Mouse (Mus musculus): ENCODE measurements at regions not wholly inside any gene's neighbourhood (a gene's known extent, or its start where the extent isn't known, plus 50 kb on each side); places are given as distances from the start of the nearest gene placed in this dataset.

- no peak for TF ChIP-seq CTCF (IDR thresholded peaks at IDR 0.05; ENCODE audit: low read depth)
- Histone ChIP-seq H3K4me1 (replicated peaks; ENCODE audit: insufficient read depth, low read length) (no peaks in the 10 kb centered on the region), H3K27me3 (ENCODE audit: insufficient read depth, low read length) (no peaks in the 10 kb centered on the region), H3K9ac (ENCODE audit: low read depth, low read length) (no peak overlapping the region), H3K4me2 (ENCODE audit: low read length) (no peak overlapping the region), H3K36me3 (ENCODE audit: insufficient read depth, low read length) (no peaks in the 10 kb centered on the region), H3K4me3 (replicated peaks; ENCODE audit: low read depth, low read length) (no peak overlapping the region), H3K27ac (no peak overlapping the region), H3K9me3 (replicated peaks; ENCODE audit: low read length) (no peaks in the 10 kb centered on the region)
- ATAC-seq (replicated peaks; ENCODE audit: low FRiP score, low read depth), result no peak
- no peak for DNase-seq (ENCODE audit: low spot score)
- WGBS, result 74% methylated on average over 3 of the region's 3 CpGs
These were observed 189.9 kb upstream of the Gcfc2 start for GRCm38 (mm10) chr6:81733527-81733926.

- Histone ChIP-seq H3K9me3 (replicated peaks; ENCODE audit: low read length) (no peaks in the 10 kb centered on the region), H3K27me3 (ENCODE audit: insufficient read depth, low read length) (no peaks in the 10 kb centered on the region), H3K27ac (no peak overlapping the region), H3K4me3 (replicated peaks; ENCODE audit: low read depth, low read length) (no peak overlapping the region), H3K4me2 (ENCODE audit: low read length) (no peak overlapping the region), H3K9ac (ENCODE audit: low read depth, low read length) (no peak overlapping the region), H3K4me1 (replicated peaks; ENCODE audit: insufficient read depth, low read length) (no peaks in the 10 kb centered on the region), H3K36me3 (ENCODE audit: insufficient read depth, low read length) (no peaks in the 10 kb centered on the region)
- no peak for TF ChIP-seq CTCF (IDR thresholded peaks at IDR 0.05; ENCODE audit: low read depth)
- ATAC-seq (replicated peaks; ENCODE audit: low FRiP score, low read depth), result no peak
- 91% methylated on average over 5 of the region's 5 CpGs for WGBS
- no peak for DNase-seq (ENCODE audit: low spot score)
These were observed 185.0 kb upstream of the Gcfc2 start for GRCm38 (mm10) chr6:81738466-81738865.

GRCm38 (mm10) chr6:81749681-81750080 is 173.8 kb upstream of the Gcfc2 start:
- DNase-seq (ENCODE audit: low spot score) (no peak), ATAC-seq (replicated peaks; ENCODE audit: low FRiP score, low read depth) (peak; percentile 75; the same call in 1 of the 2 replicates)
- no peaks in the 10 kb centered on the region for H3K36me3 ChIP-seq (ENCODE audit: insufficient read depth, low read length)
- H3K9me3 ChIP-seq (replicated peaks; ENCODE audit: low read length), result no peaks in the 10 kb centered on the region
- 38% methylated on average over 3 of the region's 3 CpGs for WGBS
- H3K27ac ChIP-seq, result no peak overlapping the region
- no peak overlapping the region for H3K4me2 ChIP-seq (ENCODE audit: low read length)
- no peak overlapping the region for H3K9ac ChIP-seq (ENCODE audit: low read depth, low read length)
- H3K27me3 ChIP-seq (ENCODE audit: insufficient read depth, low read length), result no peaks in the 10 kb centered on the region
- H3K4me1 ChIP-seq (replicated peaks; ENCODE audit: insufficient read depth, low read length), result no peaks in the 10 kb centered on the region
- H3K4me3 ChIP-seq (replicated peaks; ENCODE audit: low read depth, low read length), result no peak overlapping the region
- no peak for TF ChIP-seq CTCF (IDR thresholded peaks at IDR 0.05; ENCODE audit: low read depth)

GRCm38 (mm10) chr6:81751631-81752030 is 171.8 kb upstream of the Gcfc2 start:
- Histone ChIP-seq H3K9ac (ENCODE audit: low read depth, low read length) (no peak overlapping the region), H3K27me3 (ENCODE audit: insufficient read depth, low read length) (no peaks in the 10 kb centered on the region), H3K36me3 (ENCODE audit: insufficient read depth, low read length) (no peaks in the 10 kb centered on the region), H3K4me3 (replicated peaks; ENCODE audit: low read depth, low read length) (no peak overlapping the region), H3K27ac (no peak overlapping the region), H3K4me2 (ENCODE audit: low read length) (no peak overlapping the region), H3K9me3 (replicated peaks; ENCODE audit: low read length) (no peaks in the 10 kb centered on the region), H3K4me1 (replicated peaks; ENCODE audit: insufficient read depth, low read length) (no peaks in the 10 kb centered on the region)
- no peak for DNase-seq (ENCODE audit: low spot score)
- no peak for ATAC-seq (replicated peaks; ENCODE audit: low FRiP score, low read depth)
- no peak for TF ChIP-seq CTCF (IDR thresholded peaks at IDR 0.05; ENCODE audit: low read depth)
- WGBS, result 79% methylated on average over 5 of the region's 5 CpGs

GRCm38 (mm10) chr6:81756242-81756641 is 167.2 kb upstream of the Gcfc2 start:
- Histone ChIP-seq H3K36me3 (ENCODE audit: insufficient read depth, low read length) (no peaks in the 10 kb centered on the region), H3K4me3 (replicated peaks; ENCODE audit: low read depth, low read length) (no peak overlapping the region), H3K9me3 (replicated peaks; ENCODE audit: low read length) (no peaks in the 10 kb centered on the region), H3K9ac (ENCODE audit: low read depth, low read length) (no peak overlapping the region), H3K4me2 (ENCODE audit: low read length) (no peak overlapping the region), H3K4me1 (replicated peaks; ENCODE audit: insufficient read depth, low read length) (no peaks in the 10 kb centered on the region), H3K27me3 (ENCODE audit: insufficient read depth, low read length) (no peaks in the 10 kb centered on the region), H3K27ac (no peak overlapping the region)
- TF ChIP-seq CTCF (IDR thresholded peaks at IDR 0.05; ENCODE audit: low read depth), result no peak
- no peak for ATAC-seq (replicated peaks; ENCODE audit: low FRiP score, low read depth)
- 71% methylated on average over 7 of the region's 7 CpGs for WGBS
- no peak for DNase-seq (ENCODE audit: low spot score)

- Histone ChIP-seq H3K9me3 (replicated peaks; ENCODE audit: low read length) (no peaks in the 10 kb centered on the region), H3K36me3 (ENCODE audit: insufficient read depth, low read length) (no peaks in the 10 kb centered on the region), H3K9ac (ENCODE audit: low read depth, low read length) (no peak overlapping the region), H3K4me1 (replicated peaks; ENCODE audit: insufficient read depth, low read length) (no peaks in the 10 kb centered on the region), H3K27me3 (ENCODE audit: insufficient read depth, low read length) (no peaks in the 10 kb centered on the region), H3K4me3 (replicated peaks; ENCODE audit: low read depth, low read length) (no peak overlapping the region), H3K4me2 (ENCODE audit: low read length) (no peak overlapping the region), H3K27ac (no peak overlapping the region)
- ATAC-seq (replicated peaks; ENCODE audit: low FRiP score, low read depth) (no peak), DNase-seq (ENCODE audit: low spot score) (no peak)
- WGBS, result 82% methylated on average over 5 of the region's 5 CpGs
- TF ChIP-seq CTCF (IDR thresholded peaks at IDR 0.05; ENCODE audit: low read depth), result no peak
These were observed 164.6 kb upstream of the Gcfc2 start for GRCm38 (mm10) chr6:81758876-81759275.

- no peak overlapping the region for H3K4me3 ChIP-seq (replicated peaks; ENCODE audit: low read depth, low read length)
- no peak overlapping the region for H3K9ac ChIP-seq (ENCODE audit: low read depth, low read length)
- H3K27me3 ChIP-seq (ENCODE audit: insufficient read depth, low read length), result no peaks in the 10 kb centered on the region
- no peaks in the 10 kb centered on the region for H3K9me3 ChIP-seq (replicated peaks; ENCODE audit: low read length)
- H3K4me1 ChIP-seq (replicated peaks; ENCODE audit: insufficient read depth, low read length), result no peaks in the 10 kb centered on the region
- no peaks in the 10 kb centered on the region for H3K36me3 ChIP-seq (ENCODE audit: insufficient read depth, low read length)
- WGBS, result 75% methylated on average over 2 of the region's 2 CpGs
- no peak overlapping the region for H3K4me2 ChIP-seq (ENCODE audit: low read length)
- ATAC-seq (replicated peaks; ENCODE audit: low FRiP score, low read depth), result no peak
- no peak for TF ChIP-seq CTCF (IDR thresholded peaks at IDR 0.05; ENCODE audit: low read depth)
- no peak overlapping the region for H3K27ac ChIP-seq
- no peak for DNase-seq (ENCODE audit: low spot score)
These were observed 163.3 kb upstream of the Gcfc2 start for GRCm38 (mm10) chr6:81760181-81760580.
